Comparison of ENCODE assay signal across 14 mouse cellular contexts in the genomic region with DNA sequence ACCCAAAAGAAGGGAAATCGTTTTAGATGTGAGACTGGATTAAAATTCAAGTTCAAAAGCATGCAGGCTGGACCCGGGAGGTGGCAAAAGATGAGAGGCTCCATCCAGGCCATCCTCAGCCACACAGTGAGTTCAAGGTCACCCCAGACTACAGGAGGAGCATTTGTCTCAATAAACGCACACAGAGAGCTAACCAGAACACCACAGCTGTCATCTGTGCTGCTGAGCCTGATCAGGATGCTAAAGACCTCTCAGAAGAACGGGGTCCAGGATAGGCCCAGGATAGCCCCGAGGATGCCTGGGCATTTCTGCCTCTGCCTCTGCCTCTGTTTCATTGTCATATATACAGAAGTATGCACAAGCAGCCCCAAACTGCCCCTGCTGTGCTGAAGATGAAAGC. TPM values are rescaled to one million over a fixed set of nuclear protein-coding genes. Genes with fewer than 3 reads are reported as not detected.
A peak's percentile ranks its signal among the peaks of the same experiment; 100 is the strongest.
DNase-seq lines count a peak whose midpoint lies in the region; ATAC-seq and TF ChIP-seq lines count a peak whose summit lies in the region.
"Had no signal": no experiment of that assay in that cellular context is flagged by ENCODE, and none has a peak within 500 bp of the region (broad histone marks: within the 10 kb centered on the region; RNA-seq: fewer than 3 reads in every experiment).

No protein-coding gene starts in this region.

- TF ChIP-seq CTCF in layer of hippocampus, adult 2 months (conservative IDR thresholded peaks at IDR 0.05), result no peak
- no peak for TF ChIP-seq CTCF in olfactory bulb, adult 2 months (IDR thresholded peaks at IDR 0.05; ENCODE audit: insufficient read depth, low read depth, low read length)

- H3K9ac ChIP-seq in midbrain, embryonic 12.5 days (replicated peaks), result no peak overlapping the region; the same call in 1 of the 2 replicates
- H3K9ac ChIP-seq in intestine, embryonic 15.5 days, result no peak overlapping the region

- peak overlapping the region; percentile 54 for H3K4me3 ChIP-seq in heart, embryonic 10.5 days
- no peak overlapping the region for H3K4me3 ChIP-seq in layer of hippocampus, adult 2 months
- H3K4me3 ChIP-seq in midbrain, embryonic 12.5 days, result no peak overlapping the region
- no peak overlapping the region for H3K4me3 ChIP-seq in olfactory bulb, adult 2 months (ENCODE audit: insufficient read depth, low read depth, low read length)
- H3K4me3 ChIP-seq in intestine, embryonic 15.5 days (replicated peaks), result no peak overlapping the region

- no peak overlapping the region for H3K4me2 ChIP-seq in midbrain, embryonic 12.5 days (replicated peaks)
- no peak overlapping the region for H3K4me2 ChIP-seq in intestine, embryonic 15.5 days (replicated peaks)

- H3K4me1 ChIP-seq in heart, embryonic 10.5 days, result peaks cover 55% of the 10 kb centered on the region
- H3K4me1 ChIP-seq in midbrain, embryonic 12.5 days, result peaks cover 48% of the 10 kb centered on the region
- peaks cover 14% of the 10 kb centered on the region for H3K4me1 ChIP-seq in olfactory bulb, adult 2 months (ENCODE audit: control insufficient read depth, insufficient read depth, low read length)
- peaks cover 7% of the 10 kb centered on the region for H3K4me1 ChIP-seq in intestine, embryonic 15.5 days (replicated peaks)

- peak overlapping the region; percentile 84 for H3K27ac ChIP-seq in heart, embryonic 10.5 days
- peak overlapping the region; percentile 37; the same call in 1 of the 2 replicates for H3K27ac ChIP-seq in layer of hippocampus, adult 2 months
- peak overlapping the region; percentile 85 for H3K27ac ChIP-seq in midbrain, embryonic 12.5 days (replicated peaks)
- peak overlapping the region; percentile 47; the same call in 1 of the 2 replicates for H3K27ac ChIP-seq in olfactory bulb, adult 2 months (ENCODE audit: insufficient read depth, low read depth, low read length)
- H3K27ac ChIP-seq in intestine, embryonic 15.5 days, result no peak overlapping the region
- H3K27ac ChIP-seq: limb, embryonic 12.5 days had no signal

- H3K36me3 ChIP-seq in heart, embryonic 10.5 days, result no peaks in the 10 kb centered on the region
- no peaks in the 10 kb centered on the region for H3K36me3 ChIP-seq in midbrain, embryonic 12.5 days
- H3K36me3 ChIP-seq in intestine, embryonic 15.5 days, result no peaks in the 10 kb centered on the region
- H3K36me3 ChIP-seq: limb, embryonic 12.5 days had no signal

- intact Hi-C loops in heart, postnatal 25 days (cut with DNase I), result no loop called here

- no peak for DNase-seq in heart, embryonic 10.5 days (ENCODE audit: low spot score)
- no peak for DNase-seq in heart, postnatal 25 days (ENCODE audit: low spot score)
- DNase-seq in layer of hippocampus, adult 2 months (ENCODE audit: low spot score in 2 of 2), result no peak
- DNase-seq in layer of hippocampus, adult 18-20 months (ENCODE audit: low spot score in 2 of 2), result no peak
- no peak for DNase-seq in spleen, postnatal 4 days (ENCODE audit: low spot score in 2 of 2)
- DNase-seq: cerebellum, adult 18-20 months; kidney, adult 11 months; kidney, postnatal 36 days; lung, postnatal 36 days had no signal

- H3K9me3 ChIP-seq in heart, embryonic 10.5 days, result no peaks in the 10 kb centered on the region
- no peaks in the 10 kb centered on the region for H3K9me3 ChIP-seq in midbrain, embryonic 12.5 days
- no peaks in the 10 kb centered on the region for H3K9me3 ChIP-seq in intestine, embryonic 15.5 days
- H3K9me3 ChIP-seq: limb, embryonic 12.5 days had no signal

- 0 out of 2 replicates have a peak, but pooled peaks cover 3% of the 10 kb centered on the region for H3K27me3 ChIP-seq in heart, embryonic 10.5 days (ENCODE audit: insufficient read depth, poor library complexity, severe bottlenecking)
- peaks cover 15% of the 10 kb centered on the region for H3K27me3 ChIP-seq in midbrain, embryonic 12.5 days
- H3K27me3 ChIP-seq in intestine, embryonic 15.5 days (replicated peaks), result no peaks in the 10 kb centered on the region

- TF ChIP-seq POLR2A in olfactory bulb, adult 2 months (IDR thresholded peaks at IDR 0.05; ENCODE audit: insufficient read depth, low read depth, low read length), result no peak

- ATAC-seq in midbrain, embryonic 12.5 days (ENCODE audit: low FRiP score, low read depth), result no peak
- no peak for ATAC-seq in intestine, embryonic 15.5 days
- ATAC-seq: Patski had no signal

- WGBS in heart, embryonic 10.5 days, result 31% methylated on average over 5 of the region's 5 CpGs
- WGBS in midbrain, embryonic 12.5 days, result 45% methylated on average over 5 of the region's 5 CpGs
- WGBS in olfactory bulb, adult 2 months, result 35% methylated on average over 5 of the region's 5 CpGs
- 51% methylated on average over 5 of the region's 5 CpGs for WGBS in intestine, embryonic 15.5 days

RNA-seq across cellular contexts. Expression of a gene that starts 22.5 kb away (rescaled TPM):
- 2.0 and 3.4 TPM in 2 replicates for polyA plus RNA-seq in heart, embryonic 10.5 days (2016; fragmentation: Nextera tagmentation; extraction: Ambion mirVana)
- total RNA-seq in heart, postnatal 25 days (2021), result 1 to 10 TPM; 2.9 TPM
- 1 to 10 TPM; 1.9 to 2.8 TPM for total RNA-seq in layer of hippocampus, adult 2 months (2021)
- 1 to 10 TPM; 2.2 to 2.3 TPM for total RNA-seq in layer of hippocampus, adult 18-20 months (2021)
- polyA plus RNA-seq in midbrain, embryonic 12.5 days (2016; fragmentation: Nextera tagmentation; extraction: Ambion mirVana), result 3.3 and 4.2 TPM in 2 replicates
- polyA plus RNA-seq in olfactory bulb, adult 2 months (2012; ENCODE audit: insufficient read depth, insufficient read length, low replicate concordance, missing spikeins), result not detected in 2 replicates
- 3.7 and 3.8 TPM in 2 replicates for polyA plus RNA-seq in intestine, embryonic 15.5 days (2015; fragmentation: Nextera tagmentation; extraction: Ambion mirVana)
- polyA plus RNA-seq: Patski had no signal

RNA-seq across cellular contexts. Expression of a gene that starts 33.7 kb away (rescaled TPM):
- polyA plus RNA-seq in heart, embryonic 10.5 days (2016; fragmentation: Nextera tagmentation; extraction: Ambion mirVana), result 57.6 and 75.6 TPM in 2 replicates
- total RNA-seq in heart, postnatal 25 days (2021), result 10 to 100 TPM; 40.5 to 44.8 TPM
- total RNA-seq in layer of hippocampus, adult 2 months (2021), result 10 to 100 TPM in 1 of 2 experiments, 1 to 10 TPM in 1; 7.1 to 11.8 TPM
- 10 to 100 TPM in 1 of 2 experiments, 1 to 10 TPM in 1; 8.5 to 10.6 TPM for total RNA-seq in layer of hippocampus, adult 18-20 months (2021)
- 42.6 and 43.0 TPM in 2 replicates for polyA plus RNA-seq in midbrain, embryonic 12.5 days (2016; fragmentation: Nextera tagmentation; extraction: Ambion mirVana)
- not detected in 2 replicates for polyA plus RNA-seq in olfactory bulb, adult 2 months (2012; ENCODE audit: insufficient read depth, insufficient read length, low replicate concordance, missing spikeins)
- 56.3 and 61.7 TPM in 2 replicates for polyA plus RNA-seq in intestine, embryonic 15.5 days (2015; fragmentation: Nextera tagmentation; extraction: Ambion mirVana)

Comparison
In these comparisons a context has a peak if more than half of its experiments do, and no peak if none do; other contexts are left out.
1. RNA of a gene that starts 33.7 kb away (polyA plus RNA-seq): 57.6 to 75.6 TPM in heart, embryonic 10.5 days, 56.3 to 61.7 TPM in intestine, embryonic 15.5 days and 42.6 to 43.0 TPM in midbrain, embryonic 12.5 days; not detected in olfactory bulb, adult 2 months; every median in the first group is over 10 times any median in the second.